Mouse (Mus musculus) liver, embryonic 14.5 days (tissue): Measurements from ENCODE around the gene Dap. TPM values are rescaled to one million over a fixed set of nuclear protein-coding genes. Genes with fewer than 3 reads are reported as not detected.

ENCODE experiments used
- ATAC-seq: fragments of 200-750 bp; cut with Nextera tagmentation; 2 replicates; pipeline ENCODE4 v1.8.0; 2017; ENCODE audit warnings: moderate number of reproducible peaks, mild to moderate bottlenecking, moderate library complexity; ENCODE audit not compliant: insufficient read depth
- DNase-seq, 3 experiments: peaks; one replicate each; pipeline ENCODE4 v3.0.0-alpha.2; 2012 to 2013; ENCODE audit warnings: low read depth in 3 of 3, low spot score in 3 of 3
- H3K27ac ChIP-seq: fragments of 300-500 bp; sonication (generic); 2 replicates; pipeline ENCODE4 v1.5.1; 2014; ENCODE audit warnings: moderate library complexity, mild to moderate bottlenecking, control low read depth, inconsistent platforms
- H3K27me3 ChIP-seq: fragments of 300-500 bp; sonication (generic); 2 replicates; pipeline ENCODE4 v1.6.1; 2014; ENCODE audit warnings: mild to moderate bottlenecking, low read length, moderate library complexity; ENCODE audit not compliant: control insufficient read depth, insufficient read depth
- H3K36me3 ChIP-seq: fragments of 300-500 bp; sonication (generic); replicated peaks from 2 replicates; pipeline ENCODE4 v1.6.1; 2014; ENCODE audit warnings: low read depth; ENCODE audit not compliant: control insufficient read depth, insufficient read depth
- H3K4me1 ChIP-seq, 2 experiments: fragments of 200-500 bp in 1 of 2; fragments of 300-500 bp in 1 of 2; sonication (generic) in 1 of 2; replicated peaks; 2 replicates each; pipeline ENCODE4 v1.6.1; 2012 to 2014; ENCODE audit warnings: antibody characterized with exemption in 1 of 2, inconsistent platforms in 1 of 2, low read length in 1 of 2; ENCODE audit not compliant: control insufficient read depth in 2 of 2, insufficient read depth in 2 of 2
- H3K4me2 ChIP-seq: fragments of 300-500 bp; sonication (generic); 2 replicates; pipeline ENCODE4 v1.6.1; 2014; ENCODE audit warnings: low read depth, mild to moderate bottlenecking, control low read depth, moderate library complexity
- H3K4me3 ChIP-seq, 2 experiments: fragments of 200-500 bp in 1 of 2; fragments of 300-500 bp in 1 of 2; sonication (generic) in 1 of 2; 2 replicates each; pipeline ENCODE4 v1.5.1; 2012 to 2014; ENCODE audit warnings: low read depth in 2 of 2, low read length in 2 of 2, mild to moderate bottlenecking in 2 of 2, control low read depth in 1 of 2, inconsistent platforms in 1 of 2, moderate library complexity in 1 of 2; ENCODE audit not compliant: insufficient read depth in 1 of 2
- H3K9ac ChIP-seq: fragments of 300-500 bp; sonication (generic); replicated peaks from 2 replicates; pipeline ENCODE4 v1.6.1; 2014; ENCODE audit warnings: mild to moderate bottlenecking, control low read depth, moderate library complexity
- H3K9me3 ChIP-seq: fragments of 300-500 bp; sonication (generic); 2 replicates; pipeline ENCODE4 v1.6.1; 2016; ENCODE audit warnings: low read length, mixed read lengths; ENCODE audit not compliant: control insufficient read depth
- CTCF ChIP-seq: IDR thresholded peaks from 2 replicates; pipeline ENCODE4 v1.5.1; 2016; ENCODE audit warnings: antibody characterized with exemption, low read depth, control low read depth
- EP300 ChIP-seq: IDR thresholded peaks from 2 replicates; pipeline ENCODE4 v1.6.1; 2016; ENCODE audit warnings: antibody characterized with exemption, low read depth
- WGBS: fragments of 180-500 bp; shearing (Covaris S2); extraction: QIAGEN DNeasy Blood & Tissue Kit; methylation state at CpG from one replicate; pipeline ENCODE4 v1.1.7; 2014; ENCODE audit not compliant: insufficient replicate concordance; 5-methylcytosine and 5-hydroxymethylcytosine counted together
- polyA plus RNA-seq, 2 experiments: library from polyadenylated mRNA; depleted of rRNA in 1 of 2; stranded (reverse) in 1 of 2; unstranded in 1 of 2; fragments of >200 nt; fragmentation: Nextera tagmentation in 1 of 2; extraction: Ambion mirVana in 1 of 2; gene quantifications; 2 replicates each; pipeline versions ENCODE4 v1.2.1 to v1.2.3; 2012 to 2014

The Dap gene
- polyA plus RNA-seq, 2 experiments = 22.5 to 44.4 TPM

- WGBS = 39% methylated on average over 3 of the region's 3 CpGs
Measured at GRCm38 (mm10) chr15:31304302-31304701, 80.2 kb downstream of the Dap start.

GRCm38 (mm10) chr15:31305181-31305580, 81.1 kb downstream of the Dap start:
- H3K27me3 ChIP-seq = no peaks in the 10 kb centered on the region
- no peaks in the 10 kb centered on the region for H3K36me3 ChIP-seq
- ATAC-seq (no peak), DNase-seq (no peak)
- H3K27ac ChIP-seq = no peak overlapping the region
- H3K4me1 ChIP-seq = no peaks in the 10 kb centered on the region
- 49% methylated on average over 6 of the region's 6 CpGs for WGBS
- no peak overlapping the region for H3K4me3 ChIP-seq
- no peaks in the 10 kb centered on the region for H3K9me3 ChIP-seq
- TF ChIP-seq EP300 (no peak), CTCF (no peak)
- no peak overlapping the region for H3K4me2 ChIP-seq
- no peak overlapping the region for H3K9ac ChIP-seq

More at GRCm38 (mm10) chr15:31304302-31304701, 80.2 kb downstream of the Dap start:
- no peaks in the 10 kb centered on the region for H3K27me3 ChIP-seq
- no peaks in the 10 kb centered on the region for H3K9me3 ChIP-seq
- no peak overlapping the region for H3K9ac ChIP-seq
- no peak overlapping the region for H3K4me2 ChIP-seq
- H3K4me3 ChIP-seq = no peak overlapping the region
- TF ChIP-seq EP300 (no peak), CTCF (no peak)
- DNase-seq (no peak), ATAC-seq (no peak)
- no peaks in the 10 kb centered on the region for H3K36me3 ChIP-seq
- H3K4me1 ChIP-seq = no peaks in the 10 kb centered on the region
- no peak overlapping the region for H3K27ac ChIP-seq

DNA sequence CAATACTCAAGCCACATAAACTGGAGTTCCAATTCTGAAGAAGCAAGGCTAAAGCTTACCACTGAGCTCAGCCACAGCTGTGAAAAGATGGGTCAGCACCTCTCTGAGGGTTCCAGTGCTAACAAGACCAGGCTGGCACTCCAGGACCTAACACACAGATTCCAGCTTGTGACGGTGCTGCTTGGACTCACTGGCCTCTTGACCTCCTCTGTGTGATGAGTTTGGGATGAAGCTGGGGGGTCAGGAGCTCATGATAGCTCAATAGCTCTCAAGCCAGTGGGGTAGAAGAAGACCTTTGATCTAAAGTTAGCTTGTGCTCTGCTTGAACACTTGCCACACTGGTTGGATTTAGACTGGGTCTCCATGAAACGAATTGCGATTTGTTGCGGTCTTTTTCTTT, 82.6 kb downstream of the Dap start:
- no peak overlapping the region for H3K27ac ChIP-seq
- no peak overlapping the region for H3K4me3 ChIP-seq
- no peak for DNase-seq
- ATAC-seq = no peak
- H3K27me3 ChIP-seq = no peaks in the 10 kb centered on the region
- WGBS = 83% methylated on average over 4 of the region's 4 CpGs
- no peaks in the 10 kb centered on the region for H3K36me3 ChIP-seq
- H3K4me2 ChIP-seq = no peak overlapping the region
- H3K4me1 ChIP-seq = no peaks in the 10 kb centered on the region
- no peak overlapping the region for H3K9ac ChIP-seq
- no peaks in the 10 kb centered on the region for H3K9me3 ChIP-seq
- TF ChIP-seq CTCF (no peak), EP300 (no peak)

- DNase-seq (no peak), ATAC-seq (no peak)
- Histone ChIP-seq H3K27me3 (no peaks in the 10 kb centered on the region), H3K9ac (no peak overlapping the region), H3K9me3 (no peaks in the 10 kb centered on the region), H3K4me3 (no peak overlapping the region), H3K4me1 (no peaks in the 10 kb centered on the region), H3K27ac (no peak overlapping the region), H3K36me3 (no peaks in the 10 kb centered on the region), H3K4me2 (no peak overlapping the region)
- TF ChIP-seq EP300 = no peak
- peak; percentile 74 for TF ChIP-seq CTCF
- WGBS = 53% methylated on average over 15 of the region's 15 CpGs
Measured at GRCm38 (mm10) chr15:31309526-31309925, 85.4 kb downstream of the Dap start.

GRCm38 (mm10) chr15:31312001-31312400, 87.9 kb downstream of the Dap start:
- H3K4me2 ChIP-seq = no peak overlapping the region
- H3K9ac ChIP-seq = no peak overlapping the region
- H3K36me3 ChIP-seq = no peaks in the 10 kb centered on the region
- H3K4me1 ChIP-seq = no peaks in the 10 kb centered on the region
- no peak overlapping the region for H3K4me3 ChIP-seq
- no peaks in the 10 kb centered on the region for H3K9me3 ChIP-seq
- H3K27ac ChIP-seq = no peak overlapping the region
- no peaks in the 10 kb centered on the region for H3K27me3 ChIP-seq
- WGBS = 45% methylated on average over 2 of the region's 2 CpGs
- TF ChIP-seq EP300 (no peak), CTCF (no peak)
- ATAC-seq (no peak), DNase-seq (no peak)
